Mouse (Mus musculus) cerebellum, adult 2 months (tissue): ENCODE results near the gene Dll3. TPM values are rescaled to one million over a fixed set of nuclear protein-coding genes. Genes with fewer than 3 reads are reported as not detected.

Source experiments
- DNase-seq, 2 experiments: peaks; one replicate each; pipeline ENCODE4 v3.0.0; 2021
- H3K27ac ChIP-seq: fragments of 200-500 bp; 2 replicates; pipeline ENCODE4 v1.5.1; 2012; ENCODE audit warnings: low read length, control low read depth, inconsistent platforms; ENCODE audit not compliant: insufficient read depth
- H3K27me3 ChIP-seq: fragments of 200-500 bp; 2 replicates; pipeline ENCODE4 v1.6.1; 2012; ENCODE audit warnings: inconsistent platforms, mild to moderate bottlenecking, low read length, moderate library complexity; ENCODE audit not compliant: control insufficient read depth, insufficient read depth
- H3K4me1 ChIP-seq: fragments of 200-500 bp; 2 replicates; pipeline ENCODE4 v1.6.1; 2011; ENCODE audit warnings: low read length; ENCODE audit not compliant: control insufficient read depth, insufficient read depth
- H3K4me3 ChIP-seq: fragments of 200-500 bp; replicated peaks from 2 replicates; pipeline ENCODE3; 2011; ENCODE audit warnings: mild to moderate bottlenecking, low read depth, low read length, control low read depth; ENCODE audit not compliant: insufficient read depth
- CTCF ChIP-seq: fragments of 200-500 bp; IDR thresholded peaks from 2 replicates; pipeline ENCODE4 v1.5.1; 2011; ENCODE audit warnings: low read depth, mild to moderate bottlenecking, control low read depth, low read length, moderate library complexity, borderline replicate concordance; ENCODE audit not compliant: insufficient read depth
- POLR2A ChIP-seq: fragments of 200-500 bp; IDR thresholded peaks from 2 replicates; pipeline ENCODE4 v1.6.1; 2011; ENCODE audit warnings: low read length, control low read depth, borderline replicate concordance; ENCODE audit not compliant: insufficient read depth
- WGBS: fragments of 180-500 bp; shearing (Covaris S2); methylation state at CpG from one replicate; pipeline ENCODE4 v1.1.7; 2018; 5-methylcytosine and 5-hydroxymethylcytosine counted together
- polyA plus RNA-seq: library from polyadenylated mRNA; depleted of rRNA; stranded (reverse); fragments of >200 nt; gene quantifications from 2 replicates; pipeline ENCODE4 v1.2.3, GENCODE M21; 2012; rRNA removed

Dll3 gene
- 1.3 and 1.4 TPM in 2 replicates for polyA plus RNA-seq

DNA sequence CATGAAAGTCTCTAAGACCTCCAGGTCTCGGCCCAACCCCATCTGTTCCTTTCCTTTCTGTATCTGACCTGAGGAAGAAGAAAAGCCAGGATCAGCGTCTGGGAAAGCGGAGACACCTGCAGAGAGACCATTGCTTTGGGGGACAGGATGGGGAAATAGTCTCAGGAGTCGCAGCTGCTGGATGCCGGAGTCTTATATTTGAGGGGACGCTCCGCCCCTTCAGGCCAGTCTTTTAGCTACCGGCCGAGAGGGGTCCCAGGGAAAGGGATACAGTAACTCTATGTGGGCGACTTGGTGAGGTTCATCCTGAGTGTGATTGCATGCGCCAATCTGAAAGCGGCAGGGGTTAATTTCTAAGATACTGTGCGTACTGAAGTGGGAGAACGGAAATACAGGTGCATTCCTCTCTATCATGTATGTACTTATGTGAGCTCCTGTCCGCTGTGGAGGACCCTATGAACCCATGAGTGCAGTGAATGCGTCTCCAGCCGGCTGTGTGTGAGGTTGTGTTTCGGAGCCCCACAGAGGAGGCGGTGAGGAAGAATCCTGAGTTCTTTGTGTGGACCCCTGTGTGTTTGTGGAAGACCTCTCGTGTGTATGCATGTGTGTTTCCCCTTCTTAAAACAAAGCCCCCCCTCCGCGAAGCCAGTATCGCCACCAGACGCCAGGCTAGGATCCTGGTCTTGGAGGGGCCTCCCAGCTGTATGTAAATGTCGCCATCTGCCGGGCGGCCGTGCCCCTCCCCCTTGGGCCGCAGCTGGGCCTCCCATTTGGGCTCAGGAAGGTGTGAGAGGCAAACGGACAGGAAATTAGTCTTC is at the start of gene Dll3:
Gene Dll3, minus strand, starts transcription at position 623 of the 818 bp plus-strand sequence.
- Histone ChIP-seq H3K27ac (no peak within 1 kb of the TSS), H3K4me1 (no peaks in the 10 kb centered on the region; the same call in 1 of the 2 replicates), H3K4me3 (no peak within 1 kb of the TSS), H3K27me3 (0 out of 2 replicates have a peak, but pooled peaks cover 1% of the 10 kb centered on the region)
- 8% methylated on average over 30 of the region's 30 CpGs for WGBS
- TF ChIP-seq POLR2A = no peak
- TF ChIP-seq CTCF = peak; percentile 33; the same call in 1 of the 2 replicates
- DNase-seq = peak; percentile 28 to 41

- Histone ChIP-seq H3K4me1 (peaks cover 5% of the 10 kb centered on the region; the same call in 1 of the 2 replicates), H3K27me3 (no peaks in the 10 kb centered on the region), H3K27ac (no peak overlapping the region), H3K4me3 (peak overlapping the region; percentile 37)
- 28% methylated on average over 4 of the region's 4 CpGs for WGBS
- no peak for DNase-seq
- no peak for TF ChIP-seq POLR2A
- TF ChIP-seq CTCF = no peak
Observed at GRCm38 (mm10) chr7:28351676-28352191, 49.7 kb upstream of the Dll3 start.

DNA sequence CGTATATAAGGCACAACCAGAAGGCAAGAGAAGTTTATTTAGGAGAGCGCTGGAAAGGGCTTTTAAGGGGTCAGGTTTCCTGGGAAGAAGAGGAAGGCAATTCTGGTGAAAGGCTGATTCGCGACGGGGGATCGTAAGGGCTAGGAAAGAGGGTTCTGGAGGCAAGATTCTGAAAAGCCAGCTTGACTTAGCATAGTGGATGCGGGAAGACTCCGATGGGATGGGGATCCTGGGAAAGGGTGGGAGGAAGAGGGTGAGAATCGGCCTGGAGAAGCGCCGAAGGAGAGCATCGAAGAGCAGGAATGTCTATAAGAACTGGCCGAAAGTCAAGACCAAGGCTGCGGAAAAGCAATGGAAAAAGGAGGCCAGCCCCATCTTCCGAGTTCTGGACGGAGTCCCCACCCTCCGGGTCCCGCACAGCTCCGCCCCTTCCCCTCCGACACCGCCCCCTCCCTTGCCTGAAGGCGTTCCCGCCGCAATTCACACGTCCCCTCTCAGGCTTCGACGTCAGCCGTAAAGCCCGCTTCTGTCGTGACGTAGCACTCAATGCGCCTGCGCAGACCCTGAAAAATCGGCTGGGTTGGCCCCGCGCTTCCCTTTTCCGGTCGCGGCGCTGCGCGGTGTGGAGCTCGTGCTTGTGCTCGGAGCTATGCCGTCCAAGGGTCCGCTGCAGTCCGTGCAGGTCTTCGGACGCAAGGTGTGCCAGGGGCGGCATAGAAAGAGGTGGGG is 48.3 kb upstream of the Dll3 start, which contains the start of gene Rps16:
Gene Rps16, plus strand, starts transcription at position 498 of the 729 bp plus-strand sequence.
- WGBS = under 1% methylated on average over 50 of the region's 50 CpGs
- peak; percentile 83; the same call in 1 of the 2 replicates for TF ChIP-seq POLR2A
- no peak for TF ChIP-seq CTCF
- DNase-seq = peak; percentile 98 to 99
- no peaks in the 10 kb centered on the region for H3K27me3 ChIP-seq
- peak within 1 kb of the TSS; percentile 83 for H3K27ac ChIP-seq
- peaks cover 5% of the 10 kb centered on the region; the same call in 1 of the 2 replicates for H3K4me1 ChIP-seq
- peak within 1 kb of the TSS; percentile 98 for H3K4me3 ChIP-seq

- DNase-seq = no peak
- WGBS = 61% methylated on average over 7 of the region's 7 CpGs
- no peak overlapping the region for H3K27ac ChIP-seq
Observed at GRCm38 (mm10) chr7:28348601-28349000, 46.6 kb upstream of the Dll3 start.

GRCm38 (mm10) chr7:28347746-28348145 is 45.7 kb upstream of the Dll3 start:
- WGBS = 66% methylated on average over 3 of the region's 3 CpGs
- Histone ChIP-seq H3K27me3 (no peaks in the 10 kb centered on the region), H3K4me3 (no peak overlapping the region), H3K4me1 (peaks cover 5% of the 10 kb centered on the region; the same call in 1 of the 2 replicates), H3K27ac (no peak overlapping the region)
- no peak for DNase-seq
- no peak for TF ChIP-seq CTCF
- TF ChIP-seq POLR2A = no peak

More at GRCm38 (mm10) chr7:28348601-28349000, 46.6 kb upstream of the Dll3 start:
- Histone ChIP-seq H3K27me3 (no peaks in the 10 kb centered on the region), H3K4me1 (peaks cover 5% of the 10 kb centered on the region; the same call in 1 of the 2 replicates), H3K4me3 (no peak overlapping the region)
- TF ChIP-seq POLR2A (no peak), CTCF (no peak)

- under 1% methylated on average over 4 of the region's 4 CpGs for WGBS
- Histone ChIP-seq H3K27ac (no peak overlapping the region), H3K27me3 (no peaks in the 10 kb centered on the region), H3K4me1 (no peaks in the 10 kb centered on the region), H3K4me3 (no peak overlapping the region)
- TF ChIP-seq POLR2A (no peak), CTCF (peak; percentile 76)
- DNase-seq = peak; percentile 43 to 71
Observed at GRCm38 (mm10) chr7:28344637-28345036, 42.6 kb upstream of the Dll3 start.

DNA sequence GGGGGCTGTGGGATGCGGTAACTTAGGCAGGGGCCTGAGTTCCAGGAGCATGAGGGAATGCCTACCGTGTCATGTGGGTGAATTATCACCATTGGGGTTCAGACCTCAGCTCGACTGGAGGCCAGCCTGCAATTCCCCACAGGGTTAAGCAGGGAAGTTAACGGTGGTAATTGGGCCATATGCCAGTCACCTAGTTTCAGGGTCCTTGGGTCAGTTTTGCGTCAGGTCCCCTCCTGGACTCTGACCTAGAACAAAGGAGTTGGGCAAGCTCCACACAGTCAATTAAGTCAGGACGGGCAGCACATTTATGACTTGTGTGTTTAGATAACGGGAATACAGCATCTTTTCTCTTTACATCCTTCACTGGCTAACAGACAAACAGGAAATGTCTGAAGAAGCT is 39.3 kb upstream of the Dll3 start:
- 53% methylated on average over 7 of the region's 7 CpGs for WGBS
- TF ChIP-seq POLR2A (no peak), CTCF (no peak)
- no peak overlapping the region for H3K4me3 ChIP-seq
- no peaks in the 10 kb centered on the region for H3K27me3 ChIP-seq
- no peaks in the 10 kb centered on the region for H3K4me1 ChIP-seq
- H3K27ac ChIP-seq = no peak overlapping the region
- DNase-seq = no peak

DNA sequence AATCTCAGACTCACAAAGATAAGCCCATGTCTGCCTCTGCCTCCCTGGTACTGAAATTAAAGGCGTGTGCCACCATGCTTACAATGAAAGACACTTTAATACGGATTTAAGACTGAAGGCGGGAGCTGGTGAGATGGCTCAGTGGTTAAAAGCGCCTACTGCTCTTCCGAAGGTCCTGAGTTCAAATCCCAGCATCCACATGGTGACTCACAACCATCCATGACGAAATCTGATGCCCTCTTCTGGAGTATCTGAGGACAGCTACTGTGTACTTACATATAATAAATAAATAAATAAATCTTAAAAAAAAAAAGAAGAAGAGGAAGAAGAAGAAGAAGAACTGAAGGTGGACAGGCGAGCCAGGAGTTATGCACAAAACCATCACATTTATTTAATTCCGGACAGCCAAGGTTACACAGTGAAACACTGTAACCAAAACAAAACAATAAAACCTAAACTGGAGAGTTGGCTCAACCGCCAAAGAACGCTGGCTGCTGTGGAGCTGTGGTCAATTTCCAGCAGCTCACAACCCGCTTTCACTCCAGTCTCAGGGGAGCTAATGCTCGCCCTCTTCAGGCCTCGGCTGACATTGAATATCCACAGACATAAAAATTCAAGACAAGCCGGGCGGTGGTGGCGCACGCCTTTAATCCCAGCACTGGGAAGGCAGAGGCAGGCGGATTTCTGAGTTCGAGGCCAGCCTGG is 37.3 kb upstream of the Dll3 start:
- TF ChIP-seq POLR2A (no peak), CTCF (no peak)
- Histone ChIP-seq H3K27me3 (no peaks in the 10 kb centered on the region), H3K4me1 (peaks cover 7% of the 10 kb centered on the region), H3K27ac (no peak overlapping the region; the same call in 1 of the 2 replicates), H3K4me3 (no peak overlapping the region)
- WGBS = 58% methylated on average over 19 of the region's 19 CpGs
- peak; percentile 38 to 47 for DNase-seq
